Mouse (Mus musculus) MEL (cell line): Measurements from ENCODE around the gene Sash1. TPM values are rescaled to one million over a fixed set of nuclear protein-coding genes. Genes with fewer than 3 reads are reported as not detected.

Experiments used
- DNase-seq: peaks from one replicate; pipeline ENCODE4 v3.0.0; 2011; ENCODE audit warnings: low read depth, low spot score
- H3K27ac ChIP-seq: 2 replicates; pipeline ENCODE4 v1.5.1; 2012; ENCODE audit warnings: low read depth, mild to moderate bottlenecking, control low read depth, low read length, moderate library complexity; ENCODE audit not compliant: control insufficient read depth
- H3K27me3 ChIP-seq, 2 experiments: fragments of 150-350 bp in 1 of 2; sonication (generic) in 1 of 2; 2 replicates each; pipeline ENCODE4 v1.6.1; 2012; ENCODE audit warnings: low read length in 2 of 2, mild to moderate bottlenecking in 2 of 2, improper control_type of control experiment in 1 of 2, moderate library complexity in 1 of 2; ENCODE audit not compliant: insufficient read depth in 2 of 2, control insufficient read depth in 1 of 2
- H3K36me3 ChIP-seq, 2 experiments: 2 replicates each; pipeline ENCODE4 v1.6.1; 2012 to 2014; ENCODE audit warnings: low read length in 2 of 2, improper control_type of control experiment in 1 of 2, inconsistent platforms in 1 of 2, mild to moderate bottlenecking in 1 of 2; ENCODE audit not compliant: insufficient read depth in 2 of 2, control insufficient read depth in 1 of 2
- H3K4me1 ChIP-seq, 2 experiments: fragments of 150-350 bp in 1 of 2; sonication (generic) in 1 of 2; 2 replicates each; pipeline ENCODE4 v1.6.1; 2012; ENCODE audit warnings: low read length in 2 of 2, improper control_type of control experiment in 1 of 2, mild to moderate bottlenecking in 1 of 2; ENCODE audit not compliant: insufficient read depth in 2 of 2, control insufficient read depth in 1 of 2
- H3K4me3 ChIP-seq, 2 experiments: fragments of 150-350 bp in 1 of 2; sonication (generic) in 1 of 2; 2 replicates each; pipeline ENCODE4 v1.5.1; 2012; ENCODE audit warnings: low read depth in 2 of 2, low read length in 2 of 2, mild to moderate bottlenecking in 2 of 2, moderate library complexity in 2 of 2, control low read depth in 1 of 2, improper control_type of control experiment in 1 of 2; ENCODE audit not compliant: control insufficient read depth in 1 of 2, insufficient read depth in 1 of 2
- H3K79me2 ChIP-seq: 2 replicates; pipeline ENCODE4 v1.6.1; 2012; ENCODE audit warnings: mild to moderate bottlenecking, low read length, moderate library complexity; ENCODE audit not compliant: control insufficient read depth, poor library complexity, insufficient read depth
- H3K9ac ChIP-seq: 2 replicates; pipeline ENCODE4 v1.6.1; 2012; ENCODE audit warnings: low read depth, mild to moderate bottlenecking, control low read depth, low read length, moderate library complexity; ENCODE audit not compliant: control insufficient read depth, poor library complexity, severe bottlenecking
- H3K9me3 ChIP-seq: fragments of 150-350 bp; sonication (generic); replicated peaks from 2 replicates; pipeline ENCODE4 v1.6.1; 2012; ENCODE audit warnings: mild to moderate bottlenecking, low read length, improper control_type of control experiment, moderate library complexity; ENCODE audit not compliant: insufficient read depth
- BHLHE40 ChIP-seq: IDR thresholded peaks from 2 replicates; pipeline ENCODE4 v1.6.1; 2012; ENCODE audit warnings: low read depth, mild to moderate bottlenecking, inconsistent platforms, low read length, improper control_type of control experiment, borderline replicate concordance
- CTCF ChIP-seq, 3 experiments: IDR thresholded peaks in 2 of 3; conservative IDR thresholded peaks in 1 of 3; 2 replicates each; pipeline ENCODE4 v1.5.1; 2011 to 2012; ENCODE audit warnings: low read length in 3 of 3, low read depth in 2 of 3, mild to moderate bottlenecking in 2 of 3, improper control_type of control experiment in 1 of 3, inconsistent platforms in 1 of 3, mixed read lengths in 1 of 3, moderate library complexity in 1 of 3; ENCODE audit not compliant: control insufficient read depth in 1 of 3, insufficient read depth in 1 of 3, poor library complexity in 1 of 3, severe bottlenecking in 1 of 3
- ELF1 ChIP-seq: IDR thresholded peaks from 2 replicates; pipeline ENCODE4 v1.6.1; 2014; ENCODE audit warnings: low read depth, mild to moderate bottlenecking, inconsistent platforms, low read length, improper control_type of control experiment, moderate library complexity
- EP300 ChIP-seq, 2 experiments: IDR thresholded peaks; 2 replicates each; pipeline ENCODE4 v1.6.1; 2011; ENCODE audit warnings: improper control_type of control experiment in 2 of 2, low read length in 2 of 2, low read depth in 1 of 2, mild to moderate bottlenecking in 1 of 2
- GATA1 ChIP-seq: IDR thresholded peaks from 2 replicates; pipeline ENCODE4 v1.6.1; 2011; ENCODE audit warnings: low read depth, low read length, improper control_type of control experiment
- JUND ChIP-seq: IDR thresholded peaks from 2 replicates; pipeline ENCODE4 v1.6.1; 2011; ENCODE audit warnings: low read depth, mild to moderate bottlenecking, improper control_type of control experiment, low read length
- MAFK ChIP-seq: IDR thresholded peaks from 2 replicates; pipeline ENCODE4 v1.6.1; 2011; ENCODE audit warnings: low read depth, mild to moderate bottlenecking, low read length, improper control_type of control experiment, borderline replicate concordance
- MYB ChIP-seq: IDR thresholded peaks from 2 replicates; pipeline ENCODE4 v1.6.1; 2011; ENCODE audit warnings: mild to moderate bottlenecking, low read depth, low read length, improper control_type of control experiment
- MYC ChIP-seq: IDR thresholded peaks from 2 replicates; pipeline ENCODE4 v1.6.1; 2011; ENCODE audit warnings: low read depth, mild to moderate bottlenecking, low read length, improper control_type of control experiment, moderate library complexity
- POLR2AphosphoS2 ChIP-seq: IDR thresholded peaks from 2 replicates; pipeline ENCODE4 v1.6.1; 2011; ENCODE audit warnings: low read length, improper control_type of control experiment
- RAD21 ChIP-seq: IDR thresholded peaks from 2 replicates; pipeline ENCODE4 v1.6.1; 2011; ENCODE audit warnings: mild to moderate bottlenecking, low read depth, low read length, improper control_type of control experiment
- TAL1 ChIP-seq: IDR thresholded peaks from 2 replicates; pipeline ENCODE4 v1.6.1; 2012; ENCODE audit warnings: mild to moderate bottlenecking, inconsistent platforms, low read length, moderate library complexity, mixed read lengths
- TBP ChIP-seq: IDR thresholded peaks from 2 replicates; pipeline ENCODE4 v1.8.0; 2011; ENCODE audit warnings: low read depth, low read length, improper control_type of control experiment
- TCF12 ChIP-seq: IDR thresholded peaks from 2 replicates; pipeline ENCODE4 v1.6.1; 2014; ENCODE audit warnings: low read depth, mild to moderate bottlenecking, inconsistent platforms, low read length, improper control_type of control experiment, moderate library complexity
- ZC3H11A ChIP-seq: IDR thresholded peaks from 2 replicates; pipeline ENCODE4 v1.6.1; 2012; ENCODE audit warnings: low read depth, mild to moderate bottlenecking, inconsistent platforms, low read length, improper control_type of control experiment
- ZNF384 ChIP-seq: IDR thresholded peaks from 2 replicates; pipeline ENCODE4 v1.6.1; 2012; ENCODE audit warnings: low read depth, mild to moderate bottlenecking, inconsistent platforms, low read length, improper control_type of control experiment
- polyA plus RNA-seq, 2 experiments: library from polyadenylated mRNA; stranded (reverse) in 1 of 2; unstranded in 1 of 2; fragments of >175 nt in 1 of 2; fragments of >200 nt in 1 of 2; gene quantifications; 2 replicates each; pipeline versions ENCODE4 v1.2.1 to v1.2.4; 2012; ENCODE audit warnings: low replicate concordance in 2 of 2, low read depth in 1 of 2; ENCODE audit not compliant: insufficient read length in 2 of 2, insufficient read depth in 1 of 2, missing spikeins in 1 of 2
- total RNA-seq: library from RNA; depleted of rRNA; stranded (reverse); fragments of 300-350 nt; gene quantifications from 2 replicates; pipeline ENCODE4 v1.2.3, GENCODE M21; 2012

The Sash1 gene
- total and polyA plus RNA-seq, 3 experiments, result not detected

DNA sequence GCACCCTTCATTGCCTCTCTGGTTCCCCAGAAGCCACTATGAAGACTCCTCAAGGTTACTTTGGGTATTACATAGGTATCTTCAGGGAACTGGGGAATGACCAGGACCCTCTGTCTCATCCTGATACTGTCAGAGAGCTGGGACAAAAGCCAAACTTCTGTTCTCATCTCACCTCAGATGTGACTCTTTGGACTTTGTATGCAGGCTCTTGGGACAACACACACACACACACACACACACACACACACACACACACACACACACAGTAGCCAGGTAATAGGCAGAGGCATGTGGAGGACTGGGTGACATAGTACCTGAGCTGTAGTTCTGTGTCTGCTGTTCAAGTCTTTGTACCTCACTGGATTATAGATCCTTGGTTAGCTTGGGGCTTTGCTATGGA, 44.8 kb upstream of the Sash1 start:
- no peaks in the 10 kb centered on the region for H3K4me1 ChIP-seq

GRCm38 (mm10) chr10:8928775-8929647, 43.1 kb upstream of the Sash1 start:
- H3K4me3 ChIP-seq, result no peak overlapping the region
- no peaks in the 10 kb centered on the region for H3K36me3 ChIP-seq
- H3K9ac ChIP-seq, result no peak overlapping the region
- TF ChIP-seq EP300 (IDR thresholded peaks at IDR 0.05; ENCODE audit: low read depth in 1 of 2, low read length in 2 of 2) (no peak), MAFK (no peak), TAL1 (no peak), ZNF384 (no peak), MYB (no peak), BHLHE40 (no peak), TBP (no peak), ELF1 (no peak), MYC (no peak), TCF12 (no peak), ZC3H11A (no peak), POLR2AphosphoS2 (no peak), CTCF (IDR thresholded peaks at IDR 0.05 in 2 of 3, conservative IDR thresholded peaks at IDR 0.05 in 1 of 3; ENCODE audit: control insufficient read depth in 1 of 3, insufficient read depth in 1 of 3, low read depth in 2 of 3, low read length in 3 of 3, poor library complexity in 1 of 3, severe bottlenecking in 1 of 3) (no peak), RAD21 (no peak), GATA1 (no peak), JUND (no peak)
- H3K9me3 ChIP-seq, result no peaks in the 10 kb centered on the region
- H3K79me2 ChIP-seq, result no peaks in the 10 kb centered on the region
- no peaks in the 10 kb centered on the region for H3K4me1 ChIP-seq
- H3K27ac ChIP-seq, result no peak overlapping the region
- no peaks in the 10 kb centered on the region for H3K27me3 ChIP-seq
- no peak for DNase-seq

More for the DNA sequence above, 44.8 kb upstream of the Sash1 start:
- Histone ChIP-seq H3K9me3 (no peaks in the 10 kb centered on the region), H3K79me2 (no peaks in the 10 kb centered on the region), H3K36me3 (no peaks in the 10 kb centered on the region), H3K27me3 (no peaks in the 10 kb centered on the region), H3K4me3 (no peak overlapping the region), H3K27ac (no peak overlapping the region), H3K9ac (no peak overlapping the region)
- no peak for DNase-seq
- TF ChIP-seq MAFK (no peak), RAD21 (no peak), MYC (no peak)
